Mouse (Mus musculus) frontal cortex, postnatal 36 days (tissue): ENCODE data around the gene Gm49661.

Source experiments
- DNase-seq, 2 experiments: peaks; one replicate each; pipeline ENCODE4 v3.0.0; 2022; ENCODE audit warnings: low spot score in 2 of 2

Gene Gm49661

GRCm38 (mm10) chr8:84967532-84968304, 1.5 kb downstream of the Gm49661 start:
- DNase-seq: no peak

- no peak for DNase-seq
Measured at GRCm38 (mm10) chr8:84966603-84967002, 2.6 kb downstream of the Gm49661 start.

GRCm38 (mm10) chr8:84965731-84966291, 3.4 kb downstream of the Gm49661 start:
- peak; percentile 91 to 95 for DNase-seq

GRCm38 (mm10) chr8:84963952-84964351, 5.3 kb downstream of the Gm49661 start:
- DNase-seq: no peak

GRCm38 (mm10) chr8:84959811-84960210, 9.4 kb downstream of the Gm49661 start:
- DNase-seq: no peak

GRCm38 (mm10) chr8:84956768-84957167, 12.5 kb downstream of the Gm49661 start:
- DNase-seq: peak; percentile 61 to 85

- no peak for DNase-seq
Measured at GRCm38 (mm10) chr8:84952612-84953255, 16.5 kb downstream of the Gm49661 start.

GRCm38 (mm10) chr8:84949753-84950152, 19.5 kb downstream of the Gm49661 start:
- no peak for DNase-seq

GRCm38 (mm10) chr8:84947241-84947545, 22.0 kb downstream of the Gm49661 start:
- no peak for DNase-seq

GRCm38 (mm10) chr8:84946528-84947240, 22.5 kb downstream of the Gm49661 start, which contains the start of gene Rtbdn:
Gene Rtbdn (plus strand): TSS chr8:84946991.
- no peak for DNase-seq

GRCm38 (mm10) chr8:84945633-84946527, 23.4 kb downstream of the Gm49661 start:
- DNase-seq: peak; percentile 42 to 49

GRCm38 (mm10) chr8:84945235-84945632, 24.0 kb downstream of the Gm49661 start:
- DNase-seq: peak; percentile 80 to 87

- DNase-seq: peak; percentile 61 to 81
Measured at GRCm38 (mm10) chr8:84944478-84945160, 24.6 kb downstream of the Gm49661 start.

GRCm38 (mm10) chr8:84943699-84944098, 25.5 kb downstream of the Gm49661 start:
- DNase-seq: no peak

- DNase-seq: no peak
Measured at GRCm38 (mm10) chr8:84937620-84938485, 31.4 kb downstream of the Gm49661 start.

GRCm38 (mm10) chr8:84936962-84937546, 32.2 kb downstream of the Gm49661 start, which contains the start of gene Mast1:
Gene Mast1 (minus strand): TSS chr8:84937359.
- peak; percentile 70 to 74 for DNase-seq

- DNase-seq: no peak
Measured at GRCm38 (mm10) chr8:84936041-84936961, 32.9 kb downstream of the Gm49661 start.

GRCm38 (mm10) chr8:84935489-84935888, 33.7 kb downstream of the Gm49661 start:
- DNase-seq: no peak
